Mouse (Mus musculus) lung, postnatal 14 days (tissue): ENCODE data around the gene Tcf7l1.

Experiments
- DNase-seq: peaks from one replicate; pipeline ENCODE4 v3.0.0; 2021

Tcf7l1 gene

DNA sequence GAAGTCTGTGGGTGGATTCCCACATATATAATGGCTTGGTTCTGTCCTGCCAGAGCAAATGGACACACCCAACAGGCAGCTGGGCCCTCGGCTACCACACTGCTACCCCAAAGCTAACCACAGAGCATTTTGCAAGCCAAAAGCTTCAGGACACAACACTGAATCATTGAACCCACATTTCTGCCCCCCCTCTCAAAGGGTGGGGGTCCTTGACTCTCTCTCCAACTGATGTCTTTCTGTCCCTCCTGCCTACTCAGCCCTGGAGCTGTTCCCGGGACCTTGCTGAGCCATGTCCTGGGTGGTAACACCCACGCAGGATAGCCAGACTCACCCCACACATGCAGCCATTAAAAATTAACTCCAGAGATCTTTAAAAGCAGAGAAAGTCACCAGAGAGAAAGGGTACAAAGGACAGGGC, 45.4 kb downstream of the Tcf7l1 start:
- DNase-seq: no peak

GRCm38 (mm10) chr6:72742331-72742730, 46.7 kb downstream of the Tcf7l1 start:
- peak; percentile 48 for DNase-seq

GRCm38 (mm10) chr6:72740596-72741421, 48.2 kb downstream of the Tcf7l1 start:
- DNase-seq: peak; percentile 82

DNA sequence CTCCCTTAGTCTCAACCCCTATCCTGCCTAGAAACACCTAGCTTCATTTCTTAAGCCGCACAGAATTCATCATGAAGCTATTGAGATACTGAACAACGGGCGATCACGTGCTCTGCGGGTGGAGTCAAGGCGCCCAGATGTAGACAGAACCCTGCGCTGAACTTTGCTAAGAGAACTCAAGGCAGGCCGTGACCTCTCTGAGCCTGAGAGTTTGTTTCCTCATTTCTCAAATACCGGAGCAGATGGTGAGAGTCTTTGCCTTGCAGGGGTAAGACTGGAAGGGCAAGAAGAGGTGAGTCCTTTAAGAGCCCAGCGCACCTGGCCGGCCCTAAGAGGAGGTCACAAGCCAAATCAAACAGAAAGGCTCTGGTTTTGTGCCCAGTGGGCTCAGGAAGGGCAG, 52.2 kb downstream of the Tcf7l1 start:
- peak; percentile 32 for DNase-seq

DNA sequence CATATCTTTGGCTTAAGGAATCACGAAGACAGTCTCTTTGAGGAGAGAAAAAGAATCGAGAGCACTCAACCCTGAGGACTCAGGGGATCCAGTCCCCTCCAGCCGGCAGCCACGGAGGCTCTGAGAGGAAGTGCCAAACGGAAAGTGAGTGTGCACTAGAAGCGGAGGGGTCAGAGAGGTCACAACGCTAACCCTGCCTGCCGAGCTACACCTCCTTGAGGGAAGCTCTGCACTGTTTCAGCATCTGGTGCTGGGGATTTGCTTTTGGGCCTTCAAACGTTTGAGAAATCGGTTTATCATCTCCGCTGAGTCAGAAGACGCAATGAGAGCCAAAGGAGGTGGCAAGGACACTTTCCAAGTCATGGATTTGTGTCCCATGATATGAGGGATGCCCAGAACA, 53.8 kb downstream of the Tcf7l1 start:
- no peak for DNase-seq

- DNase-seq: no peak
These were observed 55.7 kb downstream of the Tcf7l1 start for GRCm38 (mm10) chr6:72733375-72733774.

GRCm38 (mm10) chr6:72732109-72732508, 56.9 kb downstream of the Tcf7l1 start:
- DNase-seq: no peak

- DNase-seq: no peak
These were observed 58.5 kb downstream of the Tcf7l1 start for GRCm38 (mm10) chr6:72730560-72730849.

DNA sequence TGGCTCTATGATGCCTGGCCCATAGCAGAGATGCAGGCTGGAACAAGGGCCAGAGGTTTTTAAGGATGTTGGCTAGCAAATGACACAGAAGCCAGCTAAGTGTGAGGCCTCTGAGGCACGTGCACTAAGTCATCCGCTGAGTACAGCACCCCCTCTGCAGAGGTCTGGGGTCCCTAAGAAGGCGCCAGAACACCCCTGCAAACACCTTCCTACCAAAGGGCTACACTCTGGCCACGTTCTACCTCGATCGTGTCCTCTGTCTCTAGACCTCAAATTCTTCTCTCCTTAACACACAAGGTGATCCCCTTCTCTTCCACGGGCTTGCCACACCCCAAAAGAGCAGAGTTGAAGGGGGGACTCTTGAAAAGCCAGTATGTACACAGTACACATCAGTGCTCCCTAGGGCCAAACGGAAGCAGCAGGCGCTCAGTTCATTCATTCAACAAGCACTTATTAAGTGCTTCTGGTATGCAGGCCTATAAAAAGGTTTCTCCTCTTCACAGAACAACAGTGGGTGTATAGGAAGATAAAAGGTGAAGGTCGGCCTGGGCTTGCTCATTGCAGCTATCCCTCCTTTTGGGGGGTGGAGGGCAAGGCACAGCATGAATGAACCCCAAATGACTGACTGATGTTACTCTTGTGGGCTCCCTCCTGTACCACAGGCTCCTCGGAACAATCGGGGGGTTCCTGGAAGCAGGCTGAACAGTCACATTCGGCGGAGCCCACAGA, 59.1 kb downstream of the Tcf7l1 start:
- no peak for DNase-seq

DNA sequence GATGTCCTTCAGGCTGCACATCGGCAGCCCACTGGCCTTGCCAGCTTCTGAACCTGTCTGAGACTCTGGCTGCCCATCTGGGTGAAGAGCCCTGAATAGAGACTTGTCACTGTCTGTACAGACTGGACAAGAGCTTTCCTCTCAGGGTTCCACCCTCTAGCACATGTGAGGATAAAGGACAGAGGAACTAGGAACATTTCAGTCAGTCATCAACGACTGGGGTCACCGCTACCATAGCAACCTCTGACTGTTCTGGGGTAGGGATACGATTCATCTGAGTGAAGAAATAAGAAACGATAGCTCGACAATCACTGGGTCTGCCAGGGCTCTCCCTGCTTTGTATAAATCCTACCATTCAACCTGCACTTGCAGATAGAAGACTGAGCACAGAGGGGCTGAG, 61.2 kb downstream of the Tcf7l1 start:
- DNase-seq: no peak

DNA sequence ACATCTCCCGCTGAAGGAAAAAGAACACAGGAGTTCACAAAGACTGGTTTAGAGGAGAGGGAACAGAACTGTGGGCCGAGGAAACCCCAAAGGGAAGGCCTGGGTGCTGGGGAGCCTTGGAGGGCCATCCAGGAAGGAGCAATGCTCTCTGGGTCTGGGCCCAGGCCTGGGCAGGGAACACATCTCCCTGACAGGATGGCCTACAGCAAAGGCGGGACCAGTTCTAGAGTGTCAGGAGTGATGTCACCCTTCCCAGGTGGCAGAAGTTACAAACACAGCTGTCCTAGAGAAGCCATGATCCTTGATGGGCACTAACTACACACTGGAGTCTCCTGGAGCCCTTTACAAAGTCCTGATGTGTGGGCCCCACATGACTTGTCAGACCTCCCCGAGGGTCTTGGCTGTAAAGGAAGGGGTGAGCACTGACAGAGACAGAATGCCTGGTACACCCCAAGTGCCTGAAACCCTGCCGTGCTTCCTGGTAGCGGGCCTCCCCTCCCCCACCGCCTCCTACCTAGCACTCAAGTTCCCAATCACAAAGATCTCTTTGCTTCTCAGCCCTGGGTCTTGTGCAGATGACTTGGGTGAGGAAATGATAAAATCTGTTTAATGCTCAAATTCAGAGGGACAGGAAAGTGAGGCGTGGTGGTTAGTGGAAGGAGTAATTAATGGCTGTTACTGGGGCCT, 64.4 kb downstream of the Tcf7l1 start:
- DNase-seq: no peak

DNA sequence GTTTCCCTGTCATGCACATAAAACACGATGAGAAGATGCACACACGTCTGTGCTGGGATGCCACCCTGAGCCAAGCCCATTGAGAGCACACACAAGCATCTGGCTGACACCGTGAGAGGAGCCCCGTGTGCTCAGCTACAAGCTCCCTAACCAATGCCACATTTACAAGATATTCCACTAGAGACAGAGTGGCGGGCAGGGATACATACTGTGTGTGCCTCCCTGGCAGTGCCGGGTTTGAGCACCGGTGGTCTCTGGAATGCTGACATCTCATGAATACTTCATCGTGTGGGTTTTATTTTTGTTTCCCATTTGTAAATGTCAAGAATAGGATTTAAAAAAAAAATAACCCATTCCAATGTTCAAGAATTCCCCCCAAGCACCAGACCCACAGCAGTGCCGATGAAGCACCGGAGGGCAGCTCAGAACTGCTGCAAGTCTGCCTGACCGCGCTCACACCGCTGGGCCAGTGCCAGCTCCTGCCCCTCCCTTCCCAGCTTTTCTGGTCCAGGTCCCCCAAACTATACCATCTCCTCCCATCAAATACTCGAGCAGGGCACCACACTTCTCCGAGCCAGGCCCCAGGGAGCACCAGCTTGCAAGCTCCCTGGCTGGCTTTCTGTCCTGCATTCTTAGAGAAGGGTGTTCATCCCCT, 65.2 kb downstream of the Tcf7l1 start:
- no peak for DNase-seq

- DNase-seq: no peak
These were observed 65.9 kb downstream of the Tcf7l1 start for GRCm38 (mm10) chr6:72723143-72723542.

DNA sequence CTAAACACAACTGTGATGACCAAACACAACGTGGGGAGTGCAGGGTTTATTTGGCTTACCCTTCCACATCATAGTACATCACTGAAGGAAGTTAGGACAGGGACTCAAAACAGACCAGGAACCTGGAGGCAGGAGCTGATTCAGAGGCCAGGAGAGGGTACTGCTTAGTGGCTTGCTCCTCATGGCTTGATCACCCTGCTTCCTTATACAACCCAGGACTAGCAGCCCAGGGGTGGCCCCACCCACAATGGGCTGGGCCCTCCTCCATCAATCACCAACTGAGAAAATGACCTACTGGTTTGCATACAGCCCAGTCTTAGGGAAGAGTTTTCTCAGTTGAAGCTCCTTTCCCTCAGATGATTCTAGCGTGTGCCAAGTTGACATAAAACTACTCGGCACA, 68.2 kb downstream of the Tcf7l1 start:
- DNase-seq: no peak

DNA sequence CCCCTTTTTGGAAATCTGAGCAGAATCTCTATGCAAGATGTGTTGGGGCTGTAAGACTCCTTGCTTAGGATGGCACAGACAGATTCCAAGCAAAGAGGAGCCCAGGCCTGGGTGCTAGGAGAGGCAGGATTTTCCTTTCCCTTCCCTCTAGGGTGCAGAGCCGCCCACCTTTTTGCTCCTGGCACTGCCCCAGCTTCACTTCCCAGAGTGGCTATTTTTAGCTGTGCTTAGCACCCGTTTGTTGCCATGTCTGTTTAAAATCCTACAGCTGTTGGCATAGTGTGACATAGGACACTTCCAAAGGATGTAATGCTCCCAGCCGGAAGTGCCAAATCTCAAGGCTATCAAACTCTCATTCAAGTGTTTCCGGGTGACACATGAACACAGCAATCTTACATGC, 74.3 kb downstream of the Tcf7l1 start:
- DNase-seq: peak; percentile 48

- DNase-seq: no peak
These were observed 74.8 kb downstream of the Tcf7l1 start for GRCm38 (mm10) chr6:72714250-72714649.

DNA sequence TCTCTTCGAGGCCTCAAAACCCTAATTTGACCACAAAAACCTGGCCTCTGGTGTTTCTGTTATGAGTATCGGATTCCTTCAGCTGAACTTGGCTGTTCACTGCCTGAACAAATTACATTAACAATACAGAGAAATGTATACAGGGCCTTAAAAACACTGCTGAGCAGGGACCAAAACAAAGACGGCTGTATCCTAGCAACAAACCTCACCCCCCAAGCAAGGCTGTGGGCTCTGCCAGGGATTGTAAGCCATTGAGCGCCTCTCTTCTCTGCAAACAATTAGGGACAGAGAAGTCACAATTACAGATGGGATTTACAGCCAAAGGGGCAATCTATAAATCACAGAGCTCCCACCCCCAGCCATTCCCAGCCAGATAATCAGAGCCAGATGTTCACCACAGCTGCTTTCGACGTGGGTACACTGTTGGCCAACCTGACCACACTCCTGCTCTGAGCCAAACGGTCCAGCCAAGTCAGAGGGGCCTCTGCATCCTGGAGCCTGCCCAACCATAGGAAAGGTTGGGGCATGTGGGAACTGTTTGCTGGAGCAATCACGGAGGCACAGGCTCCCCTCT, 77.5 kb downstream of the Tcf7l1 start:
- DNase-seq: peak; percentile 19

DNA sequence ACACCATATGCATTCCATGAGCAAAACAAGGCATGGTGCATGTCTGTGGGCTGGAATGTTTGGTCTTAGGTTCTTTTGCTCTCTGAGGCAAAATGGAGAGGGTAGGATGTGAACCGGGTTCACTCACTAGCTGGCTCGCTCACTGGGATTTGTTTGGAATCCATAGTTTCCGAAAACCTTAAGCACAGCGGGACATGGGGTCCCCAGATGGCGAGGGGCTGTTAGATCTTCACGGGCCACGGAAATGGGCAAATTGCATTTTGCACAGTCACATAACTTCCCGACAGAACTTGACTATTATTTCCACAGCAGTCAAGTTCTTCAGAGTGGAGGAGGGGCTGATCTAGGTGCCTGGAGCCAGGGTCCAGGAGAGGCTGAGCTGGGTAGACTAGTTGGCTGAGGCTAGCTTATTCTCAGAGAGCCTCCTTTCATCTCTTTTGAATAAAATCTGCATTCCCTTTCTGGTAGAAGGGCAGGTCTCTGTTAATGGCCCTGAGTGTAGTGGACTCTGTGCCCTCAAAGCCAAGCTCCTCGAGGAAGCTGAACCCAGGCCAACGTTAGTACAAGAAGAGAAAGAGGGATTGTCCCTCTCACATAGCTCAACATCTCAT, 78.1 kb downstream of the Tcf7l1 start:
- peak; percentile 21 for DNase-seq

DNA sequence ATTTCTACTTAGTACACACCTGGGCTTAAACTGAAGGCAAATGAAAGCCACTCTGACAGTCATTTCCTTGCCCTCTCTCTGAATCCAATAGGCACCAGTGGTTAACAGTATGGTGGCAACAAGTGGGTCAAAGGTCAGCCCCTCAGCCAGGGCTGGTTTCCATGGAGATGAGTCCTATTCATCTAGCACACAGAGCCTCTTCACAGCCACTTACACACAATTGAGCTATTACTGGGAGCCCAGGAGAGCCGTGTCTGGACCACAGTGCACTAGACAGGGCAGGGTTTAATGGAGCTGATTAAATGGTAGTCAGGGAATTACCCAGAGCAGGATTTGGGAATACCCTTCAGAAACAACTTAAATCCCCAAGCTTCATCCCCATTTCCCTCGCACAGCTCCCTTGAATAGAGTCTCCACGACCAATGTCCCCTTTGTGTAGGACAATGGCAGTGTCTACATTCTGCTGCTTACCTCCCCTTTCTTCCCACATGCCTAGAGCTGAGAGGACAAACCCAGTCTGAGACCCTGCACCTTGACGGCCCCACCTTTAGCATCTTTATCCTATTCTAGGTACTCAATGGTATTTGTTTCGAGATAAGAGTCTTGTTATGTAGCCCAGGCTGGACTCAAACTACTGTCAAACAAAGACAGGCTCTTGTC, 89.5 kb downstream of the Tcf7l1 start:
- no peak for DNase-seq

DNA sequence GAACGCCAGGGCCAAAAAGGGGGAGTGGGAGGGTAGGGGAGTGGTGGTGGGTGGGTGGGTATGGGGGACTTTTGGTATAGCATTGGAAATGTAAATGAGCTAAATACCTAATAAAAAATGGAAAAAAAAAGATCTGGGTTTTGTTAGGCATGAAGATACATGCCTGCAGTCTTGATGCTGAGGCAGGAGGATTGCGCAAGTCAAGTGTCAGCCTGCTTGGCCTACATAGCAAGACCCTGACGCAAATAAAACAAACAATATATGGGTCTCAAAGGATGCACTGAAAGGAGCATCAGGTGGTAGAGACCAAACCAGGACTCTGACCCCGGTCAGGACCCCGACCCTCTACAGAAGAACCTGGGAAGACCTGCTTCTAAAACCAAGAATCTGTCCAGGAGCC, 90.5 kb downstream of the Tcf7l1 start:
- no peak for DNase-seq

- DNase-seq: no peak
These were observed 92.3 kb downstream of the Tcf7l1 start for GRCm38 (mm10) chr6:72696601-72697335.
